Mouse (Mus musculus): ENCODE results near the gene Mocs1.

DNA sequence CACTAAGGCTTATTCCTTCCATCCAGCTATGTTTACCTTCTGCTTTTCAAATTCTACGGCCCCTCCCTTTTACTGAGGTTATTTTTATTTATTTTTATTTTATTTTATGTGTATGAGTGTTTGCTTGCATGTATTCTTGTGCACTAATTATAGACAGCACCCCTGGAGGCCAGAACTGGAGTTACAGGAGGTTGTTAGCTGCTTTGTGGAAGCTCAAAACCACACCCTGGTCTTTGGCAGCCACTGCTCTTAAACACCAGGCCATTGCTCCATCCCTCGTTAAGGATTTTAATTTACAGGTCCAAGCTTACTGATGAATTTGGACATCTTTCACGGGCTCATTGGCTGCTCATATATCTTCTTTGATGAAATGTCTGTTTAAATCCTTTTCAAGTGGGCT is 14.6 kb upstream of the Mocs1 start:
- no peak for TF ChIP-seq POLR2A (IDR thresholded peaks at IDR 0.05; ENCODE audit: borderline replicate concordance, extremely low read depth, insufficient read depth, insufficient read length, poor library complexity, severe bottlenecking)
- peak; percentile 25; the same call in 1 of the 2 replicates for TF ChIP-seq CTCF (IDR thresholded peaks at IDR 0.05; ENCODE audit: borderline replicate concordance, extremely low read depth, insufficient read depth, insufficient read length)
